Mouse (Mus musculus) layer of hippocampus, adult 2 months (tissue): ENCODE results near the gene Ubash3a. TPM values are rescaled to one million over a fixed set of nuclear protein-coding genes. Genes with fewer than 3 reads are reported as not detected.

Source experiments
- DNase-seq, 2 experiments: peaks; one replicate each; pipeline ENCODE4 v3.0.0; 2022; ENCODE audit warnings: low spot score in 2 of 2
- H3K27ac ChIP-seq: fragments of 200-600 bp; 2 replicates; pipeline ENCODE4 v1.8.1; 2022
- H3K4me3 ChIP-seq: fragments of 200-600 bp; 2 replicates; pipeline ENCODE4 v1.8.1; 2022; ENCODE audit warnings: mild to moderate bottlenecking
- CTCF ChIP-seq: fragments of 200-600 bp; conservative IDR thresholded peaks from 2 replicates; pipeline ENCODE4 v1.8.1; 2022; ENCODE audit warnings: antibody characterized with exemption, mild to moderate bottlenecking, moderate library complexity
- total RNA-seq, 2 experiments: library from RNA; stranded (reverse); gene quantifications; 2 replicates each; pipeline ENCODE4 v1.2.3; 2021

Gene Ubash3a
- total RNA-seq, 2 experiments from 2014 or later: 0.66 to 0.95 TPM

- TF ChIP-seq CTCF: no peak
- Histone ChIP-seq H3K27ac (no peak overlapping the region), H3K4me3 (no peak overlapping the region)
- DNase-seq: no peak
Measured at GRCm38 (mm10) chr17:31192663-31193062, 15.0 kb upstream of the Ubash3a start.

- TF ChIP-seq CTCF: no peak
- DNase-seq: no peak
- H3K27ac ChIP-seq: no peak overlapping the region
- H3K4me3 ChIP-seq: no peak overlapping the region
Measured at GRCm38 (mm10) chr17:31193360-31193759, 14.3 kb upstream of the Ubash3a start.

- no peak for DNase-seq
- H3K4me3 ChIP-seq: no peak overlapping the region
- no peak overlapping the region for H3K27ac ChIP-seq
- no peak for TF ChIP-seq CTCF
Measured at GRCm38 (mm10) chr17:31195207-31195606, 12.5 kb upstream of the Ubash3a start.

- H3K4me3 ChIP-seq: no peak overlapping the region
- no peak overlapping the region for H3K27ac ChIP-seq
- no peak for TF ChIP-seq CTCF
- DNase-seq: no peak
Measured at GRCm38 (mm10) chr17:31196283-31196682, 11.4 kb upstream of the Ubash3a start.

GRCm38 (mm10) chr17:31198877-31199276 is 8.8 kb upstream of the Ubash3a start, which contains the start of gene Tmprss3:
Gene Tmprss3 (minus strand): TSS chr17:31198977.
- H3K27ac ChIP-seq: no peak within 1 kb of the TSS
- no peak for DNase-seq
- H3K4me3 ChIP-seq: no peak within 1 kb of the TSS
- no peak for TF ChIP-seq CTCF

GRCm38 (mm10) chr17:31208654-31209053 is 981 bp downstream of the Ubash3a start:
- no peak for TF ChIP-seq CTCF
- no peak overlapping the region for H3K4me3 ChIP-seq
- no peak for DNase-seq
- H3K27ac ChIP-seq: no peak overlapping the region

- Histone ChIP-seq H3K27ac (no peak overlapping the region), H3K4me3 (no peak overlapping the region)
- no peak for DNase-seq
- no peak for TF ChIP-seq CTCF
Measured at GRCm38 (mm10) chr17:31209376-31209930, 1.8 kb downstream of the Ubash3a start.

GRCm38 (mm10) chr17:31210299-31210698 is 2.6 kb downstream of the Ubash3a start:
- H3K4me3 ChIP-seq: no peak overlapping the region
- DNase-seq: no peak
- no peak overlapping the region for H3K27ac ChIP-seq
- no peak for TF ChIP-seq CTCF

GRCm38 (mm10) chr17:31211881-31212280 is 4.2 kb downstream of the Ubash3a start:
- TF ChIP-seq CTCF: no peak
- DNase-seq: no peak

GRCm38 (mm10) chr17:31216068-31216955 is 8.6 kb downstream of the Ubash3a start:
- no peak for DNase-seq
- Histone ChIP-seq H3K4me3 (no peak overlapping the region), H3K27ac (no peak overlapping the region)
- no peak for TF ChIP-seq CTCF

More at GRCm38 (mm10) chr17:31211881-31212280, 4.2 kb downstream of the Ubash3a start:
- Histone ChIP-seq H3K27ac (no peak overlapping the region), H3K4me3 (no peak overlapping the region)

- DNase-seq: no peak
- Histone ChIP-seq H3K4me3 (no peak overlapping the region), H3K27ac (no peak overlapping the region)
- no peak for TF ChIP-seq CTCF
Measured at GRCm38 (mm10) chr17:31222810-31223310, 15.2 kb downstream of the Ubash3a start.

GRCm38 (mm10) chr17:31223835-31224234 is 16.2 kb downstream of the Ubash3a start:
- Histone ChIP-seq H3K27ac (no peak overlapping the region), H3K4me3 (no peak overlapping the region)
- no peak for TF ChIP-seq CTCF
- DNase-seq: no peak

- Histone ChIP-seq H3K4me3 (no peak overlapping the region), H3K27ac (no peak overlapping the region)
- no peak for TF ChIP-seq CTCF
- no peak for DNase-seq
Measured at GRCm38 (mm10) chr17:31224591-31224990, 16.9 kb downstream of the Ubash3a start.
